Mouse (Mus musculus): Measurements from ENCODE around the gene E130309D02Rik. TPM values are rescaled to one million over a fixed set of nuclear protein-coding genes. Genes with fewer than 3 reads are reported as not detected.

The E130309D02Rik gene
- 27.4 and 30.4 TPM in 2 replicates for polyA plus RNA-seq (2015; fragmentation: Nextera tagmentation; extraction: Ambion mirVana)

GRCm38 (mm10) chr5:143314730-143315513, at the start of gene E130309D02Rik:
E130309D02Rik (minus strand) TSS chr5:143315360.
- ATAC-seq (ENCODE audit: low read depth) (peak; percentile 79), DNase-seq (peak; percentile 82)
- Histone ChIP-seq H3K4me2 (peak within 1 kb of the TSS; percentile 87), H3K36me3 (peaks cover 79% of the 10 kb centered on the region), H3K27me3 (no peaks in the 10 kb centered on the region), H3K27ac (peak within 1 kb of the TSS; percentile 87), H3K4me3 (replicated peaks) (peak within 1 kb of the TSS; percentile 89), H3K9me3 (replicated peaks) (no peaks in the 10 kb centered on the region), H3K4me1 (replicated peaks) (peaks cover 54% of the 10 kb centered on the region), H3K9ac (peak within 1 kb of the TSS; percentile 93)
- WGBS (ENCODE audit: insufficient replicate concordance): under 1% methylated on average over 98 of the region's 101 CpGs

- Histone ChIP-seq H3K4me3 (replicated peaks) (peak overlapping the region; percentile 44), H3K9ac (no peak overlapping the region), H3K9me3 (replicated peaks) (no peaks in the 10 kb centered on the region), H3K27ac (no peak overlapping the region), H3K36me3 (no peaks in the 10 kb centered on the region), H3K4me2 (peak overlapping the region; percentile 59), H3K4me1 (replicated peaks) (peaks cover 12% of the 10 kb centered on the region; the same call in 1 of the 2 replicates), H3K27me3 (peaks cover 77% of the 10 kb centered on the region)
- no peak for DNase-seq
- ATAC-seq (ENCODE audit: low read depth): no peak
- 2% methylated on average over 47 of the region's 47 CpGs for WGBS (ENCODE audit: insufficient replicate concordance)
These were observed 48.8 kb upstream of the E130309D02Rik start for GRCm38 (mm10) chr5:143363678-143364615.

- Histone ChIP-seq H3K4me1 (replicated peaks) (peaks cover 19% of the 10 kb centered on the region; the same call in 1 of the 2 replicates), H3K9me3 (replicated peaks) (no peaks in the 10 kb centered on the region), H3K36me3 (no peaks in the 10 kb centered on the region), H3K27me3 (peaks cover 83% of the 10 kb centered on the region), H3K4me3 (replicated peaks) (no peak overlapping the region), H3K27ac (no peak overlapping the region), H3K9ac (no peak overlapping the region), H3K4me2 (no peak overlapping the region)
- WGBS (ENCODE audit: insufficient replicate concordance): 56% methylated on average over 7 of the region's 7 CpGs
- DNase-seq (no peak), ATAC-seq (ENCODE audit: low read depth) (no peak)
These were observed 46.3 kb upstream of the E130309D02Rik start for GRCm38 (mm10) chr5:143361428-143361827.

DNA sequence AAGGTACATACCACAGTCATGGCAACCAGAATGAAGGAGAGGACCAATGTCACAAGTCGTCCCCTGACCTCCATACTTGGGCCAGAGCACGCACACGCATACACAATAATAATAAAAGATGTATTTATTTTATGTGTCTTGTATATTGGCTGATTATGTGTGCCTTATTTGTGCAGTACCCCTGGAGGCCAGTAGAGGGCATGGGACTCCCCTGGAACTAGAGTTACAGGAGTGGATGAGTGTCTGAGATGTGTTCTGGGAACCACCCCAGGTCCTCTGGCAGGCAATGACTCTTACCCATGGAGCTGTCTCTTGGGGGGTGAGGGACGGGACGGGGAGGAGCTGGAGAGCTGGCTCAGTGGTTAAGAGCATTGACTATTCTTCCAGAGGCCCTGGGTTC, 44.8 kb upstream of the E130309D02Rik start:
- no peak overlapping the region for H3K9ac ChIP-seq
- peaks cover 15% of the 10 kb centered on the region; the same call in 1 of the 2 replicates for H3K4me1 ChIP-seq (replicated peaks)
- H3K27me3 ChIP-seq: peaks cover 81% of the 10 kb centered on the region
- DNase-seq: no peak
- no peak overlapping the region for H3K4me3 ChIP-seq (replicated peaks)
- H3K4me2 ChIP-seq: no peak overlapping the region
- H3K9me3 ChIP-seq (replicated peaks): no peaks in the 10 kb centered on the region
- H3K36me3 ChIP-seq: no peaks in the 10 kb centered on the region
- no peak overlapping the region for H3K27ac ChIP-seq
- no peak for ATAC-seq (ENCODE audit: low read depth)
- 42% methylated on average over 5 of the region's 5 CpGs for WGBS (ENCODE audit: insufficient replicate concordance)

DNA sequence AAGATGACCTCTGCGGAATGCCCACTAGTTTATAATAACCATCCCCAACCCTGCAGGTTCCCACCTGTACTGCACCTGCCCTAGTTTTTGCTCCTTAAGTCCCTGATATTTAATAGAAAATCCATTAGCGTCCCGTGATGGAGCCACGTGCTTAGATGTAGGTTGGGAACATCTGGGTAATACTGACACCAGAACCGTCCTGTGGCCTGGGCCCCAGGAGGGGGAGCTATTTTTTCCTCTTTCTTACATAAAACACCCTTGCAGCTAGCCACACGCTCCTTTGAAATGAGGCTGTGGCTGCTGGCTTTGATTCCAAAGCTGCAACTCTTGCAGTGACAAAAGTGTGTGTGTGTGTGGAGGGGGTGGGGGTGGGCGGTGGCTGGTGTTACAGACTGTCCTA, 44.1 kb upstream of the E130309D02Rik start:
- peaks cover 12% of the 10 kb centered on the region; the same call in 1 of the 2 replicates for H3K4me1 ChIP-seq (replicated peaks)
- H3K36me3 ChIP-seq: no peaks in the 10 kb centered on the region
- H3K4me2 ChIP-seq: no peak overlapping the region
- ATAC-seq (ENCODE audit: low read depth) (no peak), DNase-seq (no peak)
- H3K4me3 ChIP-seq (replicated peaks): no peak overlapping the region
- no peaks in the 10 kb centered on the region for H3K9me3 ChIP-seq (replicated peaks)
- H3K9ac ChIP-seq: no peak overlapping the region
- H3K27ac ChIP-seq: no peak overlapping the region
- H3K27me3 ChIP-seq: peaks cover 73% of the 10 kb centered on the region
- 26% methylated on average over 7 of the region's 7 CpGs for WGBS (ENCODE audit: insufficient replicate concordance)

DNA sequence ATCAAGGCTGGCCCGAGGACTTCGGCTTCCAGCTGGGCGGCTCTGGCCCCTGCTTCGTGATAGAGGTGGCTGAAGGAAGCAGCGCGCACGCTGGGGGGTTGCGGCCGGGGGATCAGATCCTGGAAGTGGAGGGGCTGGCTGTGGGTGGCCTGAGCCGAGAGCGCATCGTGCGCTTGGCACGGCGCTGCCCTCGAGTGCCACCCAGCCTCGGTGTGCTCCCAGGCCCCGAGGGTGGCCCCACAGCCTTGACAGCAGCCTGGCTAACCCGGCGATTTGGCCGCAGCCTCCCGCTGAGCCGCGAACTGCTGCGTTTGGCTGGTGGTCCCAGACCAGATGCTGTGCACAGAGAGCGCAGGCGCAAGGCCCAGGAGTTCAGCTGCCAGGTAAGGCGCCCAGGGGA, 42.4 kb upstream of the E130309D02Rik start:
- peaks cover 56% of the 10 kb centered on the region for H3K27me3 ChIP-seq
- no peak overlapping the region for H3K9ac ChIP-seq
- no peak overlapping the region for H3K4me2 ChIP-seq
- no peaks in the 10 kb centered on the region for H3K36me3 ChIP-seq
- WGBS (ENCODE audit: insufficient replicate concordance): 7% methylated on average over 28 of the region's 28 CpGs
- no peak overlapping the region for H3K4me3 ChIP-seq (replicated peaks)
- DNase-seq (no peak), ATAC-seq (ENCODE audit: low read depth) (no peak)
- no peak overlapping the region for H3K27ac ChIP-seq
- H3K4me1 ChIP-seq (replicated peaks): peaks cover 7% of the 10 kb centered on the region; the same call in 1 of the 2 replicates
- no peaks in the 10 kb centered on the region for H3K9me3 ChIP-seq (replicated peaks)

GRCm38 (mm10) chr5:143356686-143357388, 41.7 kb upstream of the E130309D02Rik start, which contains the start of gene Grid2ip:
Grid2ip (plus strand) TSS chr5:143357338.
- Histone ChIP-seq H3K4me2 (no peak within 1 kb of the TSS), H3K4me3 (replicated peaks) (no peak within 1 kb of the TSS), H3K9me3 (replicated peaks) (no peaks in the 10 kb centered on the region), H3K9ac (no peak within 1 kb of the TSS), H3K36me3 (no peaks in the 10 kb centered on the region), H3K4me1 (replicated peaks) (peaks cover 7% of the 10 kb centered on the region; the same call in 1 of the 2 replicates), H3K27me3 (peaks cover 50% of the 10 kb centered on the region), H3K27ac (no peak within 1 kb of the TSS)
- no peak for ATAC-seq (ENCODE audit: low read depth)
- no peak for DNase-seq
- WGBS (ENCODE audit: insufficient replicate concordance): 21% methylated on average over 17 of the region's 17 CpGs

DNA sequence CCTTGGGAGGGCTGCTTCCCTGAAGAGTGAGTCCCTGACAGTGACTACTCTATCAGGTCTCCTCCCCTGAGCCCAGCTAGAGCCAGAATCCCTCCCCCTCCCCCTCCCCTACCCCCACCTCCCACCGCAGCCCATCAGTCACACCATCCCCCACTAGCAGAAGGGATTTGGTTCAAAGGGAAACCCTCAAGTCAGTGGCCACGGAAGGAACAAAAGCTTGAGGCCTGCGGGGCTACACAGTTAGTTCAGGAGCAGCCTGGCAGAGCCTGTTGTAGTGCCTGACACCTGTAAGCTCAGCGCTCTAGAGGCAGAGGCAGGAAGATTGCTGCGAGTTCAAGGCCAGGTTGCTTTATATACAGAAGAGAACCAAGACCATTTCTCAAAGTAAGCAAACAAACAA, 40.9 kb upstream of the E130309D02Rik start:
- Histone ChIP-seq H3K36me3 (no peaks in the 10 kb centered on the region), H3K4me2 (no peak overlapping the region), H3K27me3 (peaks cover 46% of the 10 kb centered on the region), H3K9ac (no peak overlapping the region), H3K4me1 (replicated peaks) (peaks cover 7% of the 10 kb centered on the region; the same call in 1 of the 2 replicates), H3K4me3 (replicated peaks) (no peak overlapping the region), H3K27ac (no peak overlapping the region), H3K9me3 (replicated peaks) (0 out of 2 replicates have a peak, but pooled peaks cover under 1% of the 10 kb centered on the region)
- 28% methylated on average over 5 of the region's 5 CpGs for WGBS (ENCODE audit: insufficient replicate concordance)
- ATAC-seq (ENCODE audit: low read depth) (no peak), DNase-seq (no peak)

DNA sequence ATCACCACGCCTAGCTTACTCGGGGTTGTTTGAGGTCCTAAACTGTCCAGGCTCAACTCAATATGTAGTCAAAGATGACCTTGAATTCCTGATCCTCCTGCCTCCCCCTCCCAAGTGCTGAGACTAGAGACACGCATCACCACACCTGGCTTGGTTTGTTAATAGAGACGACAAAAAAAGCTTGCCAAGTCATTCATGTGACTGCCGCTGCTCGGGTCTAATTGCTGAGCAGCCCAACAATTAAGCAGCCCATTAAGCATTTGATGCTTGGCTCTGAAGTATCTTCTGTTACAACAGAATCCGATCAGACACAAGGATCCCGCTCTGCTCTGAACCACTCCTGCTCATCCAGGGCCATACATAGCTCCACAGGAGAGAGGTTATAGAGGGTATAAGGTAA, 31.2 kb upstream of the E130309D02Rik start:
- H3K27ac ChIP-seq: no peak overlapping the region
- H3K4me1 ChIP-seq (replicated peaks): no peaks in the 10 kb centered on the region
- ATAC-seq (ENCODE audit: low read depth): no peak
- no peak for DNase-seq
- no peak overlapping the region for H3K9ac ChIP-seq
- H3K4me3 ChIP-seq (replicated peaks): no peak overlapping the region
- no peak overlapping the region for H3K4me2 ChIP-seq
- no peaks in the 10 kb centered on the region for H3K27me3 ChIP-seq
- peaks cover 10% of the 10 kb centered on the region; the same call in 1 of the 2 replicates for H3K9me3 ChIP-seq (replicated peaks)
- no peaks in the 10 kb centered on the region for H3K36me3 ChIP-seq
- WGBS (ENCODE audit: insufficient replicate concordance): 73% methylated on average over 8 of the region's 8 CpGs

- WGBS (ENCODE audit: insufficient replicate concordance): 42% methylated on average over 6 of the region's 6 CpGs
- Histone ChIP-seq H3K4me2 (no peak overlapping the region), H3K4me1 (replicated peaks) (no peaks in the 10 kb centered on the region), H3K9ac (no peak overlapping the region), H3K4me3 (replicated peaks) (no peak overlapping the region), H3K36me3 (no peaks in the 10 kb centered on the region), H3K27me3 (peaks cover 10% of the 10 kb centered on the region), H3K9me3 (replicated peaks) (no peaks in the 10 kb centered on the region), H3K27ac (no peak overlapping the region)
- DNase-seq: no peak
- no peak for ATAC-seq (ENCODE audit: low read depth)
These were observed 24.4 kb upstream of the E130309D02Rik start for GRCm38 (mm10) chr5:143339603-143340002.

All from liver, embryonic 13.5 days (tissue).